Mouse (Mus musculus) liver, postnatal 0 days (tissue): ENCODE data around the gene Prox2. TPM values are rescaled to one million over a fixed set of nuclear protein-coding genes. Genes with fewer than 3 reads are reported as not detected.

Experiments
- ATAC-seq: fragments of 200-750 bp; cut with Nextera tagmentation; 2 replicates; pipeline ENCODE4 v1.8.0; 2017; ENCODE audit warnings: mild to moderate bottlenecking, moderate library complexity
- DNase-seq: peaks from one replicate; pipeline ENCODE4 v3.0.0-alpha.2; 2016
- H3K27ac ChIP-seq: fragments of 300-500 bp; sonication (generic); 2 replicates; pipeline ENCODE4 v1.5.1; 2014; ENCODE audit warnings: antibody characterized with exemption, moderate library complexity, mild to moderate bottlenecking, low read depth
- H3K27me3 ChIP-seq: fragments of 300-500 bp; sonication (generic); 2 replicates; pipeline ENCODE4 v1.6.1; 2014; ENCODE audit warnings: low read length, control low read depth, mixed read lengths; ENCODE audit not compliant: insufficient read depth
- H3K36me3 ChIP-seq: fragments of 300-500 bp; sonication (generic); replicated peaks from 2 replicates; pipeline ENCODE4 v1.6.1; 2014; ENCODE audit warnings: mild to moderate bottlenecking, control low read depth, low read length, moderate library complexity, mixed read lengths; ENCODE audit not compliant: insufficient read depth
- H3K4me1 ChIP-seq: fragments of 300-500 bp; sonication (generic); 2 replicates; pipeline ENCODE4 v1.6.1; 2014; ENCODE audit warnings: antibody characterized with exemption, mild to moderate bottlenecking, control low read depth; ENCODE audit not compliant: insufficient read depth
- H3K4me2 ChIP-seq: fragments of 300-500 bp; sonication (generic); 2 replicates; pipeline ENCODE4 v1.6.1; 2014; ENCODE audit warnings: low read depth, mild to moderate bottlenecking, low read length, moderate library complexity, mixed read lengths
- H3K4me3 ChIP-seq: fragments of 300-500 bp; sonication (generic); 2 replicates; pipeline ENCODE4 v1.5.1; 2014; ENCODE audit warnings: low read depth, low read length
- H3K9ac ChIP-seq: fragments of 300-500 bp; sonication (generic); replicated peaks from 2 replicates; pipeline ENCODE4 v1.6.1; 2014; ENCODE audit warnings: mild to moderate bottlenecking, moderate library complexity
- H3K9me3 ChIP-seq: fragments of 300-500 bp; sonication (generic); 2 replicates; pipeline ENCODE4 v1.6.1; 2016; ENCODE audit warnings: mild to moderate bottlenecking, control low read depth, low read length, mixed read lengths
- CTCF ChIP-seq: sonication (generic); IDR thresholded peaks from 2 replicates; pipeline ENCODE4 v1.5.1; 2016; ENCODE audit warnings: antibody characterized with exemption, low read depth
- EP300 ChIP-seq: IDR thresholded peaks from 2 replicates; pipeline ENCODE4 v1.6.1; 2016; ENCODE audit warnings: antibody characterized with exemption, low read depth, mild to moderate bottlenecking
- WGBS: fragments of 180-500 bp; shearing (Covaris S2); extraction: QIAGEN DNeasy Blood & Tissue Kit; methylation state at CpG from one replicate; pipeline ENCODE4 v1.1.7; 2014; ENCODE audit not compliant: insufficient replicate concordance; 5-methylcytosine and 5-hydroxymethylcytosine counted together
- polyA plus RNA-seq: library from polyadenylated mRNA; unstranded; fragments of >200 nt; fragmentation: Nextera tagmentation; extraction: Ambion mirVana; gene quantifications from 2 replicates; pipeline ENCODE4 v1.2.1, GENCODE M21; 2015

Gene Prox2
- polyA plus RNA-seq, 1 experiment from 2014 or later, result 2.8 TPM

GRCm38 (mm10) chr12:85151002-85151774, 40.6 kb upstream of the Prox2 start, which contains the start of gene Rps6kl1:
Gene Rps6kl1, minus strand, starts transcription at chr12:85151264.
- ATAC-seq (peak; percentile 86), DNase-seq (peak; percentile 65)
- H3K27ac ChIP-seq, result peak within 1 kb of the TSS; percentile 30; the same call in 1 of the 2 replicates
- no peaks in the 10 kb centered on the region for H3K36me3 ChIP-seq
- H3K9me3 ChIP-seq, result no peaks in the 10 kb centered on the region
- H3K4me3 ChIP-seq, result peak within 1 kb of the TSS; percentile 15; the same call in 1 of the 2 replicates
- 15% methylated on average over 27 of the region's 28 CpGs for WGBS
- H3K27me3 ChIP-seq, result 0 out of 2 replicates have a peak, but pooled peaks cover 3% of the 10 kb centered on the region
- TF ChIP-seq CTCF (no peak), EP300 (no peak)
- peaks cover 11% of the 10 kb centered on the region for H3K4me1 ChIP-seq
- H3K4me2 ChIP-seq, result peak within 1 kb of the TSS; percentile 64
- H3K9ac ChIP-seq, result peak within 1 kb of the TSS; percentile 38

DNA sequence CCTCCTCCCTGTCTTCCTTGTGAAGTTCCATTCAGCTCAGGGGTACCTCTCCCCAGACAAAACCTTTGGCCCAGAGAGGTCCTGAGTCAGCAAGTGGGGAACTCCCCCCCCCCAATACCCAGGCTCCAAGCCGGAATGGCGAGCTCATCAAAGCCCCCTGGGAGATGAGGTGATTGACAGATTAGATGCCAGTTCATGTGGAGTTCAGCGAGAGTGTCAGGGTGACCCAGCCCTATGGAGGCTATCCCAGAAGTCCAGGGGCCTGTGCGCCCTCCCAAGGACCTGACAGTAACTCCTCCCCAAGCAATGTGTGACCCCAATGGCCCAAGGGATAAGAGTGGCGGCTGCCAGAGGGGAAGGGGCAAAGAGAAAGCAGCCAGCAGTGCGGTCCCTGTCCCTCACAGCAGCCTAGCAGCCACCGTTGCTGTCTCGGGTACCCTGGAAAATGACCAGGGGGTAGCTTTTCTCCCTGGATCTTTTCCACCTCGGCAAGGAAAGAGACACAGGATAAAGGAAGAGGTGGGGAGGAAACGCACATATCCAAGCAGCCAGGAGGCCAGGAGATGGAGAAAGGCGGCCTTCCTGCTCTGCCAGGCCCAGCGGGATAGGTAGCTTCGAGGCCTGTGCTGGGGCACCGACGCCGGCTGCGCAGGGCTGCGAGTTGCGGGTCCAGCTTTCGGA, 39.9 kb upstream of the Prox2 start:
- WGBS, result 23% methylated on average over 20 of the region's 20 CpGs
- Histone ChIP-seq H3K4me3 (peak overlapping the region; percentile 15; the same call in 1 of the 2 replicates), H3K9ac (peak overlapping the region; percentile 38), H3K36me3 (no peaks in the 10 kb centered on the region), H3K4me1 (peaks cover 11% of the 10 kb centered on the region), H3K9me3 (no peaks in the 10 kb centered on the region), H3K4me2 (peak overlapping the region; percentile 64), H3K27me3 (0 out of 2 replicates have a peak, but pooled peaks cover 3% of the 10 kb centered on the region), H3K27ac (no peak overlapping the region)
- no peak for DNase-seq
- ATAC-seq, result no peak
- TF ChIP-seq EP300 (no peak), CTCF (no peak)

DNA sequence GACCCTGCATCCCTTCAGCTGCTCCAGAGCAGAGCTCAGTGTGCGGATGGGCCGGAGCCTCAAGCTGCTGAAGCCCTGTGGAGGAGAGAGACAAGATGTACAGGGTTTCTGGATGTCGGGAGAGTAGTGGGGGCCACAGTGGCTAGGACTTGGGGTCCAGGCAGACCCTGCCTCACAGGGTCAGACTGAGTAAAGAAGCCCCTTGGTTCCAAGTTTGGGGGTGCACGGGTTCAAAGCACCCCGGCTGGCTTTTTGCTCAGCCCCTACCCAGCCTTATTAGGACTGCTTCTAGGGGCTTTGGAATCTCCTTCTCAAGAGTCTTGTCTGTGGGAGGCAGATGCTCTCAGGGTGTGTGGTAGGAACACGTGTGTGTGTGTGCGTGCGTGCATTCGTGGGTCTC, 36.3 kb upstream of the Prox2 start:
- no peak overlapping the region for H3K9ac ChIP-seq
- no peaks in the 10 kb centered on the region for H3K9me3 ChIP-seq
- H3K27ac ChIP-seq, result no peak overlapping the region
- ATAC-seq, result no peak
- WGBS, result 73% methylated on average over 9 of the region's 9 CpGs
- peak; percentile 11 for DNase-seq
- H3K4me3 ChIP-seq, result no peak overlapping the region
- 0 out of 2 replicates have a peak, but pooled peaks cover 3% of the 10 kb centered on the region for H3K27me3 ChIP-seq
- peaks cover 11% of the 10 kb centered on the region for H3K4me1 ChIP-seq
- no peaks in the 10 kb centered on the region for H3K36me3 ChIP-seq
- no peak for TF ChIP-seq CTCF
- TF ChIP-seq EP300, result no peak
- no peak overlapping the region for H3K4me2 ChIP-seq

- 0 out of 2 replicates have a peak, but pooled peaks cover 3% of the 10 kb centered on the region for H3K27me3 ChIP-seq
- 38% methylated on average over 5 of the region's 11 CpGs for WGBS
Measured at GRCm38 (mm10) chr12:85146355-85146754, 35.8 kb upstream of the Prox2 start.

DNA sequence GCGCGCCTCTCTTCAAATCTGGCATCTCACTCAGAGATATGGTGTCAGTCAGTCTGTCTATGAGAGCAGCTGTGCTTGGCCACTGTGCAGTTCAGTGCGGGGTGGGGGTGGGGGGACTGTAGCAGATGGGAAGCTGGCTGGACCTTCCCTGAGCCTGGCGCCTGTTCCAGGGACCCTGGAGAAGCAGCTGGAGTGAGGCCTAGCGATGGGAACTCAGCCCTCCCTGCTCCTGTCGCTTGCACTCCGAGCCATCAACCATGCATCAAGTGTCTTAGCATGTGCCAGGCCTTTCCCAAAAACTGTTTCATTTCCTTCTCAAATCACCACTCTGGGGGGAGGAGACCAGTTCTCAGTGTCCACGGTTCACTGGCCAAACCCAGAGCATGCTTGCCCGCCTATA, 35.1 kb upstream of the Prox2 start:
- ATAC-seq, result no peak
- no peaks in the 10 kb centered on the region for H3K36me3 ChIP-seq
- TF ChIP-seq CTCF (no peak), EP300 (no peak)
- H3K4me1 ChIP-seq, result no peaks in the 10 kb centered on the region
- no peak overlapping the region for H3K9ac ChIP-seq
- no peak overlapping the region for H3K27ac ChIP-seq
- no peaks in the 10 kb centered on the region for H3K27me3 ChIP-seq
- no peaks in the 10 kb centered on the region for H3K9me3 ChIP-seq
- no peak overlapping the region for H3K4me2 ChIP-seq
- no peak overlapping the region for H3K4me3 ChIP-seq
- WGBS, result 80% methylated on average over 9 of the region's 9 CpGs
- DNase-seq, result peak; percentile 11

More at GRCm38 (mm10) chr12:85146355-85146754, 35.8 kb upstream of the Prox2 start:
- Histone ChIP-seq H3K4me2 (no peak overlapping the region), H3K4me3 (no peak overlapping the region), H3K9me3 (no peaks in the 10 kb centered on the region), H3K9ac (no peak overlapping the region), H3K27ac (no peak overlapping the region), H3K36me3 (no peaks in the 10 kb centered on the region), H3K4me1 (peaks cover 6% of the 10 kb centered on the region)
- TF ChIP-seq CTCF (no peak), EP300 (no peak)
- DNase-seq (peak; percentile 24), ATAC-seq (no peak)

GRCm38 (mm10) chr12:85144821-85145220, 34.3 kb upstream of the Prox2 start:
- Histone ChIP-seq H3K27me3 (no peaks in the 10 kb centered on the region), H3K9me3 (no peaks in the 10 kb centered on the region), H3K4me3 (no peak overlapping the region), H3K4me2 (no peak overlapping the region), H3K9ac (no peak overlapping the region), H3K36me3 (no peaks in the 10 kb centered on the region), H3K4me1 (no peaks in the 10 kb centered on the region), H3K27ac (no peak overlapping the region)
- ATAC-seq (no peak), DNase-seq (peak; percentile 11)
- 92% methylated on average over 4 of the region's 4 CpGs for WGBS
- TF ChIP-seq EP300 (no peak), CTCF (no peak)
